Mouse (Mus musculus) forelimb bud, embryonic 11.5 days (tissue): Measurements from ENCODE around the gene Emilin2.

Source experiments
- DNase-seq: peaks from one replicate; pipeline ENCODE4 v3.0.0-alpha.2; 2012; ENCODE audit warnings: low read depth, low spot score

Gene Emilin2

GRCm38 (mm10) chr17:71265336-71266051, 46.3 kb downstream of the Emilin2 start:
- no peak for DNase-seq

- no peak for DNase-seq
These were observed 47.0 kb downstream of the Emilin2 start for GRCm38 (mm10) chr17:71264739-71265138.

GRCm38 (mm10) chr17:71263136-71263535, 48.6 kb downstream of the Emilin2 start:
- no peak for DNase-seq

- no peak for DNase-seq
These were observed 51.1 kb downstream of the Emilin2 start for GRCm38 (mm10) chr17:71260658-71261057.

GRCm38 (mm10) chr17:71259727-71260126, 52.1 kb downstream of the Emilin2 start:
- DNase-seq = no peak

- DNase-seq = no peak
These were observed 54.8 kb downstream of the Emilin2 start for GRCm38 (mm10) chr17:71256806-71257536.

GRCm38 (mm10) chr17:71256068-71256615, 55.6 kb downstream of the Emilin2 start:
- no peak for DNase-seq

- DNase-seq = no peak
These were observed 57.0 kb downstream of the Emilin2 start for GRCm38 (mm10) chr17:71254736-71255135.

- DNase-seq = no peak
These were observed 57.7 kb downstream of the Emilin2 start for GRCm38 (mm10) chr17:71254106-71254505.

GRCm38 (mm10) chr17:71253391-71253790, 58.4 kb downstream of the Emilin2 start:
- no peak for DNase-seq

- no peak for DNase-seq
These were observed 59.7 kb downstream of the Emilin2 start for GRCm38 (mm10) chr17:71252101-71252500.

- DNase-seq = peak; percentile 72
These were observed 60.2 kb downstream of the Emilin2 start for GRCm38 (mm10) chr17:71251601-71252001.

- DNase-seq = no peak
These were observed 60.8 kb downstream of the Emilin2 start for GRCm38 (mm10) chr17:71250819-71251600.

- DNase-seq = no peak
These were observed 61.7 kb downstream of the Emilin2 start for GRCm38 (mm10) chr17:71250046-71250445.

- no peak for DNase-seq
These were observed 62.8 kb downstream of the Emilin2 start for GRCm38 (mm10) chr17:71248963-71249362.

GRCm38 (mm10) chr17:71246022-71246421, 65.8 kb downstream of the Emilin2 start:
- no peak for DNase-seq

- no peak for DNase-seq
These were observed 66.6 kb downstream of the Emilin2 start for GRCm38 (mm10) chr17:71245133-71245532.

GRCm38 (mm10) chr17:71242666-71243065, 69.1 kb downstream of the Emilin2 start:
- no peak for DNase-seq

GRCm38 (mm10) chr17:71240811-71241210, 71.0 kb downstream of the Emilin2 start:
- no peak for DNase-seq

GRCm38 (mm10) chr17:71238494-71238893, 73.3 kb downstream of the Emilin2 start:
- DNase-seq = no peak

GRCm38 (mm10) chr17:71235229-71235958, 76.4 kb downstream of the Emilin2 start:
- no peak for DNase-seq
